Mouse (Mus musculus): Measurements from ENCODE around the gene Txnrd1.

DNA sequence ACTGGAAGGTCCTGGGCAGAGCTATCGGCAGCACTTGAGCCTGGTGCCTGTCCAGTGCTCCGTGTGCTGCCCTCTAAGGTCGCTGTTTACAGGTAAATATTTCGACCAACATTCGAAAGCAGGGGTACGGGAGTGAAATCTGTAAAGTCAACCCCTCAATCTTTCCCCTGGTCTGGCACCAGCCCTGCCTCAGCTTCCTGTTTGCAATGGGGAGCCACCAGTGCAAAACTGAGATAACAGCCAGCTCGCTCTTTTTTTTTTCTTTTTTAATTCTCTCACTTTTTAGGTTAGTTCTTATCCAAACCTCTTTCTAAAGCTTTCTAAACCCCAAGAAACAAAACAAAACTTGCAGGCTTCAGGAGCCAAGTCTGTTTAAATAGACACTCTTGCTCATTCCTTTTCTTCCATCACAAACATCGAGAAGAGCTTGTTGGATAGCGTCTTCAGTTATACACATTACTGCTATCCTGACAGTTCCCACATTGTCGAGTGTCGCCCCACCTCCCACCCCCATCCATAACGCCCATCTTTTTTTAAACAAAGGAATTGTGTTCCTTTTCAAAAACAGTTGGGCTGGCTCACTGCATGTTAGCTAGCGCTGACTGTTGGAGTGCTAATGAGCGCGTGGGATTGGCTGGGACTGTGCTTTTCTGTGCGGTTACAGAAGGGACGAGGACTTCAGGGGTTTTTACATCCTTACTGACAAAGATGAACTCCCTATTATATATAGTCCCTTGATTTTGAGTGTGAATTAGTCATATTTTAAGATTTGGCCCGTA lies 60.3 kb downstream of the Txnrd1 start:
- TF ChIP-seq CTCF (IDR thresholded peaks at IDR 0.05; ENCODE audit: low read depth) = no peak
- TF ChIP-seq EP300 (IDR thresholded peaks at IDR 0.05; ENCODE audit: low read depth) = no peak

Data from heart, postnatal 0 days (tissue).